ENCODE assay signal across 13 mouse cellular contexts in the genomic region with DNA sequence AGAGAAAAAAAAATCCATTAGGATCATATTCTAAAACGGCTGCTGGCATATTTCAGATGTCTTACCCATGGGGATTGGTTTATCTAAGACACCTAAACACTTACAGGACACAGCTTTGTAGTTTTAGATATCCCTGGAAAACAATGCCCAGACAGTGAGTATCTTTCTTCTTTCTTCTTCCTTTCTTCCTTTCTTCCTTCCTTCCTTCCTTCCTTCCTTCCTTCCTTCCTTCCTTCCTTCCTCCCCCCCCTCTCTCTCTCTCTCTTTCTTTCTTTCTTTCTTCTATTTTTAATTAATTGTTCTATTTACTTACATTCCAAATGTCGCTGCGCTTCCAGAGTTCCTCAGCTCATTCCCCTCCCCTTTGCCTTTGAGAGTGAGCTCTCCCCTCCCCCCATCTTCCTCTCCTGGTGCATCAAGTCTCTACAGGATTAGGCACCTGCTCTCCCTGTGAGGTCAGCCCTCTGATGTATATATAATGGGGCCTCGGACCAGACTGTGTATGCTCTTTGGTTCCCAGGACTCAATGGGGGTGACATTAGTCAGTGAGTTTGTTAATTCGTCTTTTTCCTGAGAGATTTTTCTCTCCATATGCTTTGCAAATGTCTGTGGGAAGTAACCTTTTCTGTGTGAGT.
A peak's percentile ranks its signal among the peaks of the same experiment; 100 is the strongest.
DNase-seq lines count a peak whose midpoint lies in the region; ATAC-seq lines count a peak whose summit lies in the region.
"Had no signal": no experiment of that assay in that cellular context is flagged by ENCODE, and none has a peak within 500 bp of the region (broad histone marks: within the 10 kb centered on the region; RNA-seq: fewer than 3 reads in every experiment).

No protein-coding gene starts in this region.

- no peak overlapping the region for H3K4me3 ChIP-seq in heart, embryonic 15.5 days
- H3K4me3 ChIP-seq in forebrain, embryonic 16.5 days (replicated peaks; ENCODE audit: low read length): no peak overlapping the region
- 0 out of 2 replicates have a peak overlapping the region, but pooled peaks have one; percentile 11 for H3K4me3 ChIP-seq in midbrain, embryonic 15.5 days

- H3K9ac ChIP-seq in heart, embryonic 15.5 days: no peak overlapping the region
- H3K9ac ChIP-seq in forebrain, embryonic 16.5 days (replicated peaks; ENCODE audit: low read depth, low read length): no peak overlapping the region; the same call in 1 of the 2 replicates
- no peak overlapping the region for H3K9ac ChIP-seq in midbrain, embryonic 15.5 days

- H3K9me3 ChIP-seq in heart, embryonic 15.5 days (replicated peaks): no peaks in the 10 kb centered on the region
- H3K9me3 ChIP-seq in forebrain, embryonic 16.5 days (ENCODE audit: control insufficient read depth, low read length): peaks cover 6% of the 10 kb centered on the region
- peaks cover 4% of the 10 kb centered on the region; the same call in 1 of the 2 replicates for H3K9me3 ChIP-seq in midbrain, embryonic 15.5 days

- H3K27ac ChIP-seq in heart, embryonic 15.5 days: no peak overlapping the region
- no peak overlapping the region for H3K27ac ChIP-seq in forebrain, embryonic 16.5 days (ENCODE audit: low read length)
- H3K27ac ChIP-seq in midbrain, embryonic 15.5 days: no peak overlapping the region
- H3K27ac ChIP-seq: macrophage had no signal

- intact Hi-C loops in left cerebral cortex, postnatal 10 days (cut with DNase I): loop anchor here (5.0 to 10.0 kb wide), 3 partner anchors 490 to 862 kb away; no protein-coding TSS in a partner anchor

- WGBS in heart, embryonic 15.5 days: 16% methylated on average over 5 of the region's 5 CpGs
- 4% methylated on average over 5 of the region's 5 CpGs for WGBS in forebrain, embryonic 16.5 days
- WGBS in midbrain, embryonic 15.5 days: 3% methylated on average over 5 of the region's 5 CpGs

- DNase-seq in heart, postnatal 4 days: no peak
- peak; percentile 53 for DNase-seq in embryo, embryonic 10 days (ENCODE audit: low spot score)
- no peak for DNase-seq in left cerebral cortex, postnatal 10 days (ENCODE audit: extremely low spot score in 1 of 2, low spot score in 2 of 2)
- no peak for DNase-seq in thymus, postnatal 25 days
- DNase-seq in frontal cortex, postnatal 10 days (ENCODE audit: low spot score in 2 of 2): no peak
- DNase-seq: thymus, adult 2 months had no signal

- H3K36me3 ChIP-seq in heart, embryonic 15.5 days: no peaks in the 10 kb centered on the region
- peaks cover 11% of the 10 kb centered on the region for H3K36me3 ChIP-seq in forebrain, embryonic 16.5 days (ENCODE audit: control insufficient read depth, insufficient read depth)
- H3K36me3 ChIP-seq in midbrain, embryonic 15.5 days (replicated peaks): peaks cover 7% of the 10 kb centered on the region

- 0 out of 2 replicates have a peak overlapping the region, but pooled peaks have one; percentile 34 for H3K4me2 ChIP-seq in heart, embryonic 15.5 days
- H3K4me2 ChIP-seq in forebrain, embryonic 16.5 days (ENCODE audit: low read length): peak overlapping the region; percentile 38; the same call in 1 of the 2 replicates
- H3K4me2 ChIP-seq in midbrain, embryonic 15.5 days: peak overlapping the region; percentile 43

- no peaks in the 10 kb centered on the region for H3K27me3 ChIP-seq in heart, embryonic 15.5 days
- no peaks in the 10 kb centered on the region for H3K27me3 ChIP-seq in forebrain, embryonic 16.5 days (replicated peaks; ENCODE audit: control insufficient read depth, insufficient read depth, low read length)
- no peaks in the 10 kb centered on the region for H3K27me3 ChIP-seq in midbrain, embryonic 15.5 days (replicated peaks)

- no peak for ATAC-seq in heart, embryonic 15.5 days (replicated peaks; ENCODE audit: insufficient number of reproducible peaks, insufficient read depth, low FRiP score, low read depth)
- 0 out of 2 replicates have a peak, but pooled peaks have one; percentile 41 for ATAC-seq in forebrain, embryonic 16.5 days
- peak; percentile 78 for ATAC-seq in midbrain, embryonic 15.5 days (replicated peaks)
- ATAC-seq: activated CD4-positive, CD25-positive, alpha-beta regulatory T cell, adult 4 months; CD4-positive, CD25-positive, alpha-beta regulatory T cell, adult 4 months; intestine, postnatal 0 days had no signal

- no peaks in the 10 kb centered on the region for H3K4me1 ChIP-seq in heart, embryonic 15.5 days (replicated peaks)
- peaks cover 2% of the 10 kb centered on the region; the same call in 1 of the 2 replicates for H3K4me1 ChIP-seq in forebrain, embryonic 16.5 days (replicated peaks; ENCODE audit: control insufficient read depth, insufficient read depth, low read length)
- H3K4me1 ChIP-seq in midbrain, embryonic 15.5 days: no peaks in the 10 kb centered on the region; the same call in 1 of the 2 replicates
